Mouse (Mus musculus) sigmoid colon, adult 10 weeks (tissue): Measurements from ENCODE around the gene Egr2. TPM values are rescaled to one million over a fixed set of nuclear protein-coding genes. Genes with fewer than 3 reads are reported as not detected.

Experiments
- polyA plus RNA-seq: library from polyadenylated mRNA; stranded (reverse); fragments of 350-450 nt; fragmentation: Illumina TruSeq; extraction: RNeasy Lipid Tissue Mini Kit (QIAGEN cat#74804); gene quantifications from one replicate; pipeline ENCODE4 v1.2.3, GENCODE M21; 2014; ENCODE audit warnings: low read depth, low replicate concordance

Gene Egr2
- 0.57 TPM for polyA plus RNA-seq

GRCm38 (mm10) chr10:67535256-67535655 is at the start of gene Egr2:
Egr2 (plus strand) TSS chr10:67535475.

GRCm38 (mm10) chr10:67548877-67549731 is 13.8 kb downstream of the Egr2 start, which contains the start of gene Ado:
Ado (minus strand) TSS chr10:67548955.

Other genes with a start within 250 kb of the Egr2 start
- gene Ado, start 13.5 kb downstream of the Egr2 start, polyA plus RNA-seq = 23.4 TPM